Mouse (Mus musculus): ENCODE results near the gene Nsg2.

Gene Nsg2

DNA sequence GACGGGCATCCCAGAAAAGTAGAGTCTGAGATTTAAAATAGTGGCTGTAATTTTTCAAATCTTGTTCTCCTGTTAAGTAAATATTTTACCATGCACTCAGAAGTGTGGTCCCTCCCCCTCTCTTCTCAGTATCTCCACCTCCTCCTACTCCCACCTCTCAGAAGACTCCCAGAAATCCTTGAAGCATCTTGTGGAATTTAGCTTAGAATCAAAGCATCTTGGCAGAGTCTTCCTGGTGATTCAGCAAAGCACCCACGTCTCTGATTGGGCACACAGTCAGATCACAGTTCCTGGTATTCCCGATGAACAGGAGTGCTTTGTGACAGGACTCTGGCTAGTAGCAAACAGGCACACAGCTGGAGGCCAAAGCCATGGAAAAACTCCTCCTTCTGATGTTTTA, 83.2 kb downstream of the Nsg2 start:
- DNase-seq (ENCODE audit: low spot score in 2 of 2), result no peak

DNA sequence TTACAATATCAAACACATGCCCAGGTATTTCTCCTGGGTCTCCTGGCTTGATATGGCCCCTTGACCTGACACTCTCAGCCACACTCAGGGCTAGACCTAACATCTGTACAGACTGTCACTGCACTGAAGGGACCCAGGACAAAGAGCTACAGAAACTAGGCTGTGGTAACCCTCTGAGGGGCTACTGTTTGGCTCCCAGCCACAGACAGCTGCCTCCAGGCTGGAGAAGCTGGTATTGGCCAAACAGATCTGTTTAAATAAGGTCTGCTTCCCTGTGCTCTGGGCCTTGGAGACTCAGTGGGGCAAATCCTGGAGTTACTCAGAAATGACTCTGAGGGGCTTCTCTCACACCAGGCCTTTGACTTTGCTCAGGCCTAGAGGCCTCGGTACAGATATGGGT, 86.3 kb downstream of the Nsg2 start:
- DNase-seq (ENCODE audit: low spot score in 2 of 2), result no peak

DNA sequence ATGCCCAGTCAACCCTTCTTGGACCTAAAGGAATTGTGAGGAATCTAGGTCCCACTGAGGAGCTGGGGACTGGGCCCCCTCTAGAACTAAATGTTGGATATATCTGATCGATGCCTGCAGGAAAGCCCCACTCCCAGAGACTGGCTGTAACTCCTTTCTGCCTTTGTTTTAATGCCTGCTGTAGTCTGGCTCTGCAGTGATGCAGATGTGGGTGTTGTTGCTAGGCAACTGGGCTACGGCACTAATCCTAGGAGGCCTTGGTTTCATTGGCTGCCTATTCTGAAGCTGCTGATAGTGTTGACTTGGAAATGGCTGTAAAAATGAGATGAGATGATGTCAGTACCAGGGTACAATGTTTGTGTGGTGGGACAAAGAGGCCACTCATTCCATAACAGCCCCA, 87.1 kb downstream of the Nsg2 start:
- no peak for DNase-seq (ENCODE audit: low spot score in 2 of 2)

DNA sequence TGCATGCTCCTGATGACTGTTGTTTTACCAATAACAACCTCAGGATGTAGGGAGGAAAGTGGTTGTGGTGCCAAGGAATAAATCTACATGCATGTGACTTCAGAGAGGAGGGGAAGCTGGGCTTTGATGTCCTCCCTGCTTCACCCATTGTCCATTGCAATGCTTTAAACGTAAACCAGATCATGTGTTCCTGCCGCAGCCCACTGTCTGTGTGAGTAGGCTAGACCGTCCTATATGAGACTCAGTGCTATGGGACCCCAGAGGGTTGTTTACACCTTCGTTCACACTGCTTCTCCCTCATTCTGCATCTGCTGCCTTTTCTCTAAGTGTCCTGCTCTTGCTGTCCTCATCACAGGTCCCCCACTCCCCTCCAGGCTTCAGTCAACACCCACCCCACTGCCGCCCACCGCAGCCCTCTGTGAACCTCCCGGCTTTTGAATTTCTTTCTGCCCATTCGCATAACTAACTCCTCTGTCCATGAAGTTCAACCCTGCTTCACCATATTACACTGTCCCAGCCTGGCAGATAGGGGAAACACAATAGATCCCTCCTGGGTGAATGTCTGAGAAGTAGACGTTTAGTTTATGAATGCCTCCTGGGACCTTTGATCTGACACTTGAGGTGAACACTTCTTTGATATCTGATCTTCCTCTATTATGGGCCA, 87.6 kb downstream of the Nsg2 start:
- DNase-seq (ENCODE audit: low spot score in 2 of 2), result no peak

DNA sequence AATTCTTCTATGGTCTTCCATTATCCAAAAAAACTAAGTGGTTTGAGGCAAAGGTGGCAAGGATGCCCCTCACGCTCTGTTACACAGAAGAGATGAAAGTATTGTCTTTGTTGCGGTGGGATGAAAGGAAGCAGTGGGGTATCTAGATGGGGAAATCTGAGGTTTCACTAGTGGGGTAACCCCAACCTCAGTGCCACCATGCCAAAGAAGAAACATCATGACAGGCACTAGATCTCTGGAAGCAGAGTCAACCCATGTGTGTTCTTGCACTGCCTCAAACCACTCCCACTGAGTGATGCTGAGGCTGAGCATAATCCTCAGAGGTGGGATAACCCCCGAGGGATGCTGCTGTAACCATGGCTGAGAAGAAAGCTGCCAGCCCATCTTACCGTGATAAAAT, 95.5 kb downstream of the Nsg2 start:
- no peak for DNase-seq (ENCODE audit: low spot score in 2 of 2)

DNA sequence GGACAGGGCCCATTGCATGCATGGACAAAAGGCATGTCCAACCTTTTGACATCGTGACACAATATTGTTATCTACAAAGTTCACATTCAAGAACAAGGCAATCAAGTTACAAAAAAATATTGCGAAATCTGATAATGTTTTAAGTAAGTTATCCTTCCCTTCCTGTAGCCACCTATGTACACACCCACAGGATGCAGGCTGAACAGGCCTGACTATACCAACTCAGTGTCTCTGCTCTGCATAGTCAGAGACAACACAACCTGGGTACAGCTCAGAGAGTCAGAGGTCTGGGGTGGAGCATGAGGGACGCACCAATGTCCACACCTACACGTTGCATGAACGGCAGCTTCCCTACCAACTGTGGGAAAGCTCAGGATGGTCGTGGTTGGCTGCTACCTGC, 96.1 kb downstream of the Nsg2 start:
- DNase-seq (ENCODE audit: low spot score in 2 of 2), result no peak

DNA sequence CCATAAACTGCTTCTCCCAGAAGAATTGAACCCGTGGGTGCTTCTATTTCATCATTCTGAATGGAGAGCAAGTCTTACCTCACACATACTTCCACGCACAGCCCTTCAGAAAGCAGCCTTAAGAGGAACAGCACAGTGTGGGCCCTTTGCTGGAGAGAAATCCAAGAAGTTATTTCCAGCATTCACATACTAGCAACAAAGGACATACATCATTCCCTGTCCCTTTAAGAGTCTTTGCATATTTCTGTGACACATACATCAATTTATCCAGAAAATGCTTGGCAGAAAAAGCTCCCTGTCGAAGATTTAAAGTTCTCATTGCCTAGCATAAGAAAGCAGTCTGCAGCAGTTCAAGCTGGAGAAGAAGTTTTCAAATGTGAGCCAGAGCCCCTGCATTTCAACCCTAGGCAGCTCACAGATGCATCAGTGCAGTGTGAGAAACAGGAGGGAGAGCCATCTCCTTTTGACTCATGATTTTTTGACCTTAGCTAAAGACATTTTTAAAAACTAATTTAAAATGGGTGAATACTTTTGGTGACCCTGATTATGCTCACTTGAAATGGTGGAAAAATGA, 100.9 kb downstream of the Nsg2 start:
- DNase-seq (ENCODE audit: low spot score in 2 of 2), result no peak

DNA sequence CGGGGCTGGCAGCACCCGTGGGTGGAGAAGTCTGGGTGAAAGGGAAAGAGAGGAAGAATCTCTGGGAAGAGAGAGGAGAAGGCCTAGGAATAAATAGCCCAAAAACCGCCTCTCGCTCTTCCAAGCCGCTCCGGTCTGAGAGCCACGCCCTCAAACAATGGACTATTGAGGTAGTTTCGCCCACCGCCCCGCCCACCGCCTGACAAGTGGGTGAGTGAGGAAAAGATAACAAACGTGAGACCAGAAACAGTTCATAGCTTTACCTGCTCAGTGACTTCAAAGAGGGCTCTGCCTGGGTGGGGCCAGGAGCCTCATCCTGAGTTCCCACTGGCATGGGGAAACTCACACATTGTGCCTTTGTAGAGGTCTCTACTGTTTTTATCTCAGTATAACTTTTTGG, 102.7 kb downstream of the Nsg2 start:
- peak in 1 of 2 experiments; percentile 27 for DNase-seq (ENCODE audit: low spot score in 2 of 2)

DNA sequence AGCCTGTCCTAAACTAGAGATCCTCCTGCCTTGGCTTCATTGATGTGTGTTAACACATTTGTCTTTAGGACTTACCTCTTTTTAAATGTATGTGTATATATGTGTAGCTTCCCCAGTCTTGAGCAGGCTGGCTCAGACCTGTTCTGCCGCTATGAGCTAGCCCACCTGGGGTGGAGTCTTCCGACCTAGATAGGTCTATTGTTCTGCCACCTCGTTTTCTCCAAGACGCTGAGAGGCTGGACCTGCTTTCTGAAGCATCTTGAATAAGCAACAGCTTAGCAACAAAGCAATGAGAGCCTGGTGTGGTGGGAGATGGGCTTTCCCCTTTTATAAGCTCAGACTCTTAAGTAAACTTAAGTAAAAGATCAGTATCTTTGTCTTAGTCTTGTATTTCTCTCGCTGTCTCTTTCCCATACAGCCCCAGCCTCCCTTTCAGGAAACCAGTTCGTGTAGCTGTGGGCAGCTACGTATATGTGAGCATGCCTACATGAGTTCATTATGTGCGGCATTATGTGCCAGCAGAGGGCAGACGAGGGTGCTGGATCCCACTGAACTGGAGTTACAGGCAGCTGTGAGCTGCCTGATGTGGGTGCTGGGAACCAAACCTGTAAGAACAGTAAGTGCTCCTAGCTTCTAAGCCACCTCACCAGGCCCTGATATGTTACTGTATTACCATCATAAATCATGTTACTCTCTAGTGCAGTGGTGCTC, 104.3 kb downstream of the Nsg2 start:
- DNase-seq (ENCODE audit: low spot score in 2 of 2), result no peak

DNA sequence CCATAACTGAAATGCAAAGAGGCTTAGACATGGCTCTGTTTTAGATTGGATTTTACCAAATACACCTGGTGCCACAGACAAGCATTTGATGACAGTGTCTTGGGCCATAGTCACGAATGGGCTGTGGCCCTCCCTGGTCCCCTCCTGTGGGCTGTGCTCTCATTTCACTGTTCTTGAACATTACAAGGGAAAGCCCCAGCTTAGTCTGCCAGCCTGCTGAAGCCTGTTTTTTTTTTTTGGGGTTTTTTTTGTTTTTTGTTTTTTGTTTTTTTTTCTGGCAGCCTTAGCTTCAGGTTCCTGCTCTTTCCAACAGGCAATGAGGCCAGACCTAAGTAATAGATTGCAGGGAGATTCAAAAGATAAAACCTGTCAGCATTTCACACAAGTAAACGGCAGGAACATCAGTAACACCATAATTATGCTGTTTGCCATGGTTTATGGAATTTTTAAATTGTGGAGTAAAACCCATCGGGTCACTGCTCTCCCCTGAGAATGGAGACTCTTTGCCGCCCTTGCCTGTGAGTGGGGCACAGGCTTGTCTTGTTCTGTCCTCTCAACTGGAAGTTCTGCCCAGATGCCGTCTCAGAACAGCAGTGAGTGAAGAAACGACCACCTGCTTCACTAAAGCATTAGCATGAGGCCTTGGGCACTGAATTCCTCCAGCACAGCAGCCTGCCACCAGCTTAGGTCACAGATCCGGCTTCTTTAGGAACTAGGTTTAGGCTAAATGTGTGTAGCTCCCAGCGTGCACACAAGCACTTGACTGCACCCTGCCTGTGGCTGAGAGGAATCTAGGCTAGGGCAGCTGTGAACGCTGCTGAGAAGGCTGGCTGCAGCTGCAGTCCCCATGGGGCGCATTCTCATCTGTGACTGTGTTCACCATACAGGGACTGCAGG, 105.7 kb downstream of the Nsg2 start:
- no peak for DNase-seq (ENCODE audit: low spot score in 2 of 2)

DNA sequence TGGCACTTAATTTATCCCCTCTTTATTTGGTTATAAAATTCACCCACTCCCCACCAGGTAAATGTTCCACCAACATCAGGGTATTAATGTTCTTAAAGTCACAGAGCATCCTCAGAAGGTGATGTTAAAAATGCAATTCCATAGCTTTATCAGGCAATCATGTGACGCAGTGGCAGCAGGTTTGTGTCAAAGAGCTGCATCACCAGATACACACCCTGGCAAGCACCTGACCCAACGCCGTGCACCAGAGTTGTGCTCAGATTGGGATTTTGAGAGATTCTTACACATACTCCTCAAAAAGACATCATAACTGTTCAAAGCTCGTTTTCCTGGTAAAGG, 106.4 kb downstream of the Nsg2 start:
- DNase-seq (ENCODE audit: low spot score in 2 of 2), result no peak

DNA sequence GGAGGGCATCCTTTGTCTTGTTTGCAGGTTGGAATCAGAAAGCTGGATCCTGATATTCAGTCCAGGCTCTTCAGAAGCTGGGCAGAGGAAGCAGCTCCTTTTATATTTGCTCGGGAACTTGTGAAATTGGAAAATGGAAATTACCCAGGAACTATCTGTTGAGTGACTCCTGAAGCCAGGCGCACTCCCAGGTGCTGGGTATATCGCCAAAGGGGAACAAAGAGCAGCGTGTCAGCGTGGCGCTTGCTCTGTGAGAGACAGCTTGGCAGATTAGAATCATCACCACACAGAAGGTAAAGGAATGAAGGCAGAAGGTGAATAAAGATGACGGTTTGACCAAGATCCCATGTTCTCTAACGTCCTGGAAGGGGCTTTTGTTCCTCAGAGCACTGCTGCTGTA, 108.2 kb downstream of the Nsg2 start:
- no peak for DNase-seq (ENCODE audit: low spot score in 2 of 2)
